Mouse (Mus musculus) myocyte (in vitro differentiated cells): ENCODE measurements at regions not wholly inside any gene's neighbourhood (a gene's known extent, or its start where the extent isn't known, plus 50 kb on each side); places are given as distances from the start of the nearest gene placed in this dataset.

Experiments used
- H3K27me3 ChIP-seq: one replicate; pipeline ENCODE4 v1.6.1; 2011; ENCODE audit not compliant: control insufficient read depth, insufficient read depth, insufficient read length
- H3K36me3 ChIP-seq: one replicate; pipeline ENCODE4 v1.6.1; 2011; ENCODE audit not compliant: control insufficient read depth, insufficient read depth
- H3K4me2 ChIP-seq: one replicate; pipeline ENCODE4 v1.6.1; 2011; ENCODE audit warnings: low read depth, control low read depth
- H3K4me3 ChIP-seq: one replicate; pipeline ENCODE4 v1.5.1; 2011; ENCODE audit warnings: mild to moderate bottlenecking, control low read depth, moderate library complexity
- H3K79me2 ChIP-seq: one replicate; pipeline ENCODE4 v1.6.1; 2011; ENCODE audit not compliant: control insufficient read depth, insufficient read depth
- H3ac ChIP-seq: one replicate; pipeline ENCODE4 v1.6.1; 2011; ENCODE audit not compliant: control insufficient read depth, insufficient read length
- CEBPB ChIP-seq: IDR thresholded peaks from 2 replicates; pipeline ENCODE4 v1.6.1; 2011; ENCODE audit warnings: mild to moderate bottlenecking, moderate library complexity; ENCODE audit not compliant: poor library complexity, insufficient read depth, severe bottlenecking
- E2F4 ChIP-seq: IDR thresholded peaks from one replicate; pipeline ENCODE4 v1.6.1; 2011; ENCODE audit warnings: mild to moderate bottlenecking, control low read depth, moderate library complexity; ENCODE audit not compliant: insufficient read depth
- MAX ChIP-seq: IDR thresholded peaks from one replicate; pipeline ENCODE4 v1.6.1; 2011; ENCODE audit warnings: low read depth, mild to moderate bottlenecking, control low read depth
- MYOD1 ChIP-seq, 3 experiments: IDR thresholded peaks; one replicate each; pipeline ENCODE4 v1.6.1; 2011; ENCODE audit warnings: control low read depth in 2 of 3, low read depth in 2 of 3, mild to moderate bottlenecking in 2 of 3, moderate library complexity in 1 of 3; ENCODE audit not compliant: insufficient read length in 2 of 3, control insufficient read depth in 1 of 3
- MYOG ChIP-seq, 3 experiments: IDR thresholded peaks; one replicate each; pipeline ENCODE4 v1.6.1; 2011; ENCODE audit warnings: control low read depth in 2 of 3, low read depth in 2 of 3, mild to moderate bottlenecking in 2 of 3; ENCODE audit not compliant: insufficient read length in 2 of 3, control insufficient read depth in 1 of 3, insufficient read depth in 1 of 3
- POLR2A ChIP-seq: IDR thresholded peaks from one replicate; pipeline ENCODE4 v1.6.1; 2011; ENCODE audit warnings: low read depth, mild to moderate bottlenecking, control low read depth, moderate library complexity; ENCODE audit not compliant: insufficient read length
- POLR2AphosphoS2 ChIP-seq: IDR thresholded peaks from one replicate; pipeline ENCODE4 v1.6.1; 2011; ENCODE audit warnings: low read depth, control low read depth; ENCODE audit not compliant: insufficient read length
- REST ChIP-seq: IDR thresholded peaks from one replicate; pipeline ENCODE4 v1.6.1; 2011; ENCODE audit warnings: mild to moderate bottlenecking, control low read depth, moderate library complexity; ENCODE audit not compliant: insufficient read depth, insufficient read length
- SRF ChIP-seq: IDR thresholded peaks from one replicate; pipeline ENCODE4 v1.6.1; 2011; ENCODE audit warnings: low read depth; ENCODE audit not compliant: control insufficient read depth, insufficient read length
- TCF12 ChIP-seq: IDR thresholded peaks from one replicate; pipeline ENCODE4 v1.6.1; 2011; ENCODE audit warnings: mild to moderate bottlenecking, control low read depth; ENCODE audit not compliant: poor library complexity, insufficient read depth, severe bottlenecking
- TCF3 ChIP-seq: IDR thresholded peaks from one replicate; pipeline ENCODE4 v1.6.1; 2011; ENCODE audit warnings: low read depth, control low read depth; ENCODE audit not compliant: insufficient read length
- USF1 ChIP-seq: IDR thresholded peaks from one replicate; pipeline ENCODE4 v1.6.1; 2011; ENCODE audit warnings: low read depth, mild to moderate bottlenecking, control low read depth, moderate library complexity

GRCm38 (mm10) chr7:40388152-40388551 lies 510.0 kb upstream of the Vstm2b start:
- no peaks in the 10 kb centered on the region for H3K79me2 ChIP-seq
- no peaks in the 10 kb centered on the region for H3K36me3 ChIP-seq
- no peak for TF ChIP-seq REST
- TF ChIP-seq MYOD1 (IDR thresholded peaks at IDR 0.05; ENCODE audit: control insufficient read depth in 1 of 3, insufficient read length in 2 of 3, low read depth in 2 of 3), result no peak
- no peak for TF ChIP-seq MYOG (IDR thresholded peaks at IDR 0.05; ENCODE audit: control insufficient read depth in 1 of 3, insufficient read depth in 1 of 3, insufficient read length in 2 of 3, low read depth in 2 of 3)
- no peak for TF ChIP-seq USF1
- TF ChIP-seq TCF12, result no peak
- TF ChIP-seq CEBPB, result no peak
- no peak for TF ChIP-seq POLR2A
- TF ChIP-seq TCF3, result no peak
- TF ChIP-seq MAX, result no peak
- no peak for TF ChIP-seq E2F4
- TF ChIP-seq SRF, result no peak
- no peak for TF ChIP-seq POLR2AphosphoS2
- H3K4me2 ChIP-seq, result no peak overlapping the region
- no peak overlapping the region for H3K4me3 ChIP-seq
- no peak overlapping the region for H3ac ChIP-seq
- H3K27me3 ChIP-seq, result no peaks in the 10 kb centered on the region

- Histone ChIP-seq H3K4me2 (no peak overlapping the region), H3K4me3 (no peak overlapping the region), H3K36me3 (no peaks in the 10 kb centered on the region), H3K27me3 (no peaks in the 10 kb centered on the region), H3K79me2 (no peaks in the 10 kb centered on the region), H3ac (no peak overlapping the region)
- TF ChIP-seq E2F4, result no peak
- no peak for TF ChIP-seq POLR2A
- TF ChIP-seq TCF3, result no peak
- TF ChIP-seq POLR2AphosphoS2, result no peak
- no peak for TF ChIP-seq MYOD1 (IDR thresholded peaks at IDR 0.05; ENCODE audit: control insufficient read depth in 1 of 3, insufficient read length in 2 of 3, low read depth in 2 of 3)
- TF ChIP-seq USF1, result no peak
- no peak for TF ChIP-seq MYOG (IDR thresholded peaks at IDR 0.05; ENCODE audit: control insufficient read depth in 1 of 3, insufficient read depth in 1 of 3, insufficient read length in 2 of 3, low read depth in 2 of 3)
- no peak for TF ChIP-seq CEBPB
- TF ChIP-seq MAX, result no peak
- no peak for TF ChIP-seq TCF12
- no peak for TF ChIP-seq SRF
These were observed 508.3 kb upstream of the Vstm2b start for GRCm38 (mm10) chr7:40389795-40390194.

- H3K4me2 ChIP-seq, result no peak overlapping the region
- TF ChIP-seq MYOG (IDR thresholded peaks at IDR 0.05; ENCODE audit: control insufficient read depth in 1 of 3, insufficient read depth in 1 of 3, insufficient read length in 2 of 3, low read depth in 2 of 3), result no peak
- no peak for TF ChIP-seq CEBPB
- TF ChIP-seq POLR2A, result no peak
- TF ChIP-seq MAX, result no peak
- TF ChIP-seq TCF3, result no peak
- TF ChIP-seq USF1, result no peak
- no peak for TF ChIP-seq TCF12
- TF ChIP-seq POLR2AphosphoS2, result no peak
- H3ac ChIP-seq, result no peak overlapping the region
- no peaks in the 10 kb centered on the region for H3K36me3 ChIP-seq
- no peaks in the 10 kb centered on the region for H3K27me3 ChIP-seq
- H3K4me3 ChIP-seq, result no peak overlapping the region
- H3K79me2 ChIP-seq, result no peaks in the 10 kb centered on the region
These were observed 507.2 kb upstream of the Vstm2b start for GRCm38 (mm10) chr7:40390927-40391326.

- Histone ChIP-seq H3K36me3 (no peaks in the 10 kb centered on the region), H3K79me2 (no peaks in the 10 kb centered on the region), H3K27me3 (no peaks in the 10 kb centered on the region), H3K4me3 (no peak overlapping the region), H3K4me2 (no peak overlapping the region), H3ac (no peak overlapping the region)
- TF ChIP-seq TCF3, result no peak
- TF ChIP-seq MYOG (IDR thresholded peaks at IDR 0.05; ENCODE audit: control insufficient read depth in 1 of 3, insufficient read depth in 1 of 3, insufficient read length in 2 of 3, low read depth in 2 of 3), result no peak
- TF ChIP-seq POLR2A, result no peak
- no peak for TF ChIP-seq USF1
These were observed 506.5 kb upstream of the Vstm2b start for GRCm38 (mm10) chr7:40391626-40392025.

DNA sequence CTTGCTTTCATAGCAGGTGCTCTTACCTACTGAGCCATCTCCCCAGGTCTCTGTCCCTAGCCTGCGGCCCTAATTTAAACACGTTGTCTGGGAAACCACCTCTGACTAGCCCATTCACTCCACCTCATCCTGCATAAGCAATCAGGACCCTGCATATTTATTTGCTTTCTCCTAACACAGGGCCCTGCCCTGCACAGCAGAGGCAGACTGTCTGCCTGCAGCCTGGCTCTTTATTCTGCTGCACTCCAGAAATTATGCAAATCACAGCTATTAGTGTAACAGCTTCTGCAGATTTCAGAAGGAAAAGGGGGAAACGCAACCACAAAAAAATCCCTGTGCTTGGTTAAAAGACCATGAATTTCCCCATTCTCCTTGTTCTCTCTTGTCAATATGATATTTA lies 505.9 kb upstream of the Vstm2b start:
- H3K4me3 ChIP-seq, result no peak overlapping the region
- no peak for TF ChIP-seq E2F4
- no peak for TF ChIP-seq CEBPB
- TF ChIP-seq REST, result no peak
- no peak for TF ChIP-seq SRF
- no peak for TF ChIP-seq MYOG (IDR thresholded peaks at IDR 0.05; ENCODE audit: control insufficient read depth in 1 of 3, insufficient read depth in 1 of 3, insufficient read length in 2 of 3, low read depth in 2 of 3)
- no peak for TF ChIP-seq MYOD1 (IDR thresholded peaks at IDR 0.05; ENCODE audit: control insufficient read depth in 1 of 3, insufficient read length in 2 of 3, low read depth in 2 of 3)
- no peak for TF ChIP-seq TCF12
- TF ChIP-seq MAX, result no peak
- no peak for TF ChIP-seq POLR2AphosphoS2
- TF ChIP-seq TCF3, result no peak
- TF ChIP-seq POLR2A, result no peak
- TF ChIP-seq USF1, result no peak
- H3K27me3 ChIP-seq, result no peaks in the 10 kb centered on the region
- H3K4me2 ChIP-seq, result no peak overlapping the region
- H3ac ChIP-seq, result no peak overlapping the region
- no peaks in the 10 kb centered on the region for H3K36me3 ChIP-seq
- H3K79me2 ChIP-seq, result no peaks in the 10 kb centered on the region
